Mouse (Mus musculus): ENCODE results near the gene Acaca.

DNA sequence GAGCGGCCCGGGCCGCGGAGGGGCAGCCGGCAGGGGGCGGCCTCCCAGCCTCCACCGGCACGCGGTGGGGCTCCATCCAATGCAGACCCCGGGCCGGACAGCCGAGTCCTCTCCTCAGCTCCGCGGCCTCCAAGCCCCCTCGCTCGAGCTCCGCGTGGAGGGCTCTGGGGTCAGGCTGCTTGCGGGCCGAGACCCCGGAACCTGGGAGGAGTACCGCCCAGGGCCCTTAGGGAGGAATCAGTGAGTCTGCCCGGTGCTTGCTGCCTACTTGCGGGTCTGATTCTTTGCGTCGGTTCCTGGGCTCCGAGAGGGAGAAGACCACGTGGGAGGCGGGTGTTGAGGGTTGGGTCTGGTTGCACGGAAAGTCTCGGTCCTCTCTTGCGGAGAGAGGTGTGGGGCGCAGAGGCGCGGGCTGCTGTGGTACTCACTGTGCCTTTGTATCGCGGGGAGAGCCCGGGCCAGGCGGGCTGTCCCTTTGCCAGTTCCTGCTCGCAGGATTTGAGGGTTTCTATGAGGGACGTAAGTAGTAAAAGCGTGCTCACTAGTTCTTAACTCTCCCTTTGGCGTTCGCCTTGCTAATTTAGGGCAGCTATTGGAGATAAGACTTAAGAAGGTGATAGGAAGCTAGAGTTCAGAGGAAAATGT is 50.6 kb downstream of the Acaca start:
- TF ChIP-seq CTCF (conservative IDR thresholded peaks at IDR 0.05; ENCODE audit: low read length): no peak
- no peak for TF ChIP-seq NANOG (IDR thresholded peaks at IDR 0.05; ENCODE audit: borderline replicate concordance, low read length)
- no peak for TF ChIP-seq POU5F1 (IDR thresholded peaks at IDR 0.05; ENCODE audit: borderline replicate concordance, low read length)

Measured in E14TG2a.4 (cell line).